Mouse (Mus musculus): ENCODE measurements around the gene Gm11011. TPM values are rescaled to one million over a fixed set of nuclear protein-coding genes. Genes with fewer than 3 reads are reported as not detected.

Gene Gm11011
- polyA plus RNA-seq, 1 experiment from 2014 or later, result not detected

DNA sequence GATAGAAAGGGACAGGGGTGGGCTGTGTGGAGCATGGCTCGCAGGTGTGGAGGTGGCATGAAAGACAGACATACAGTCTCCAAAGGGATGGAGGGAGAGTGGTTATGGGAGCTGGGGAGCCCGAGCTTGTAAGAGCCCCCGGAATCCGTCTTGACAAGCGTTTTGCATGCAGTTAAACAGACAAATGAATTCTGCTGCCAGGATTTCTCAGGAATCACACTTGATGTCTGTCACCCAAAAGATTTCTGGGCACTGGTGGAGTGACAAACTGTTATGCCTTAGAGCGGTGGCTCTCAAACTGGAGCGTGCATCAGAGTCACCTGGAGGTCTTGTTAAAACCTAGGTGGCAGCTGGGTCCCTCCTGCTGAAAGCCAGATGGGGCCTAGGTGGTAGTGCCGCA lies 10.4 kb upstream of the Gm11011 start:
- ATAC-seq, result no peak
- Histone ChIP-seq H3K4me3 (ENCODE audit: low read depth, low read length) (no peak overlapping the region), H3K9me3 (replicated peaks; ENCODE audit: control insufficient read depth, low read length, poor library complexity, severe bottlenecking) (no peaks in the 10 kb centered on the region), H3K4me2 (ENCODE audit: low read length) (no peak overlapping the region), H3K27ac (ENCODE audit: low read length) (no peak overlapping the region), H3K4me1 (ENCODE audit: control insufficient read depth, insufficient read depth, low read length) (peaks cover 4% of the 10 kb centered on the region; the same call in 1 of the 2 replicates), H3K27me3 (ENCODE audit: control insufficient read depth, insufficient read depth, low read depth, low read length) (no peaks in the 10 kb centered on the region), H3K9ac (ENCODE audit: low read depth, low read length) (no peak overlapping the region), H3K36me3 (ENCODE audit: control insufficient read depth, insufficient read depth, low read length) (no peaks in the 10 kb centered on the region)
- WGBS, result 78% methylated on average over 8 of the region's 8 CpGs

DNA sequence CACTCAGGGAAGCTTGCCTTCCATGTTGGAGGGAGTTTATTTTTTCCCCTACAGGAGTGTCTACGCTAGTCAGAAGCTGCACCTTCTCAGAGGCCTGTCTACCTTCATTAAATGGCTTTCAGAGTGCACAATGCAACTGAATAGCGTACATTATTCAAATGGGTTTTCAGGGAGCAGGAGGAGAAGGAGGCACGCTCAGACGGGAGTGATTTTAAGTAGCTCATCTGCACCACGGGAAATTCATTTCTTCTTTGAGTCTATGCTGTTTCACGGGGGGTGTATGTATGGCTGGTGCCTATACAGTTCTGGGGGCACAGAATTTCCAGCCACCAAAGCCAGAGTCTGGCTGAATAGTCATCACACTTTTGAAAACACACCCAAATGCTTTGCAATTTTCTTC lies 9.8 kb upstream of the Gm11011 start:
- 34% methylated on average over 6 of the region's 6 CpGs for WGBS
- Histone ChIP-seq H3K27me3 (ENCODE audit: control insufficient read depth, insufficient read depth, low read depth, low read length) (no peaks in the 10 kb centered on the region), H3K4me2 (ENCODE audit: low read length) (no peak overlapping the region), H3K9me3 (replicated peaks; ENCODE audit: control insufficient read depth, low read length, poor library complexity, severe bottlenecking) (no peaks in the 10 kb centered on the region), H3K9ac (ENCODE audit: low read depth, low read length) (no peak overlapping the region), H3K36me3 (ENCODE audit: control insufficient read depth, insufficient read depth, low read length) (no peaks in the 10 kb centered on the region), H3K4me1 (ENCODE audit: control insufficient read depth, insufficient read depth, low read length) (peaks cover 4% of the 10 kb centered on the region; the same call in 1 of the 2 replicates), H3K27ac (ENCODE audit: low read length) (no peak overlapping the region), H3K4me3 (ENCODE audit: low read depth, low read length) (no peak overlapping the region)
- no peak; the same call in 1 of the 2 replicates for ATAC-seq

DNA sequence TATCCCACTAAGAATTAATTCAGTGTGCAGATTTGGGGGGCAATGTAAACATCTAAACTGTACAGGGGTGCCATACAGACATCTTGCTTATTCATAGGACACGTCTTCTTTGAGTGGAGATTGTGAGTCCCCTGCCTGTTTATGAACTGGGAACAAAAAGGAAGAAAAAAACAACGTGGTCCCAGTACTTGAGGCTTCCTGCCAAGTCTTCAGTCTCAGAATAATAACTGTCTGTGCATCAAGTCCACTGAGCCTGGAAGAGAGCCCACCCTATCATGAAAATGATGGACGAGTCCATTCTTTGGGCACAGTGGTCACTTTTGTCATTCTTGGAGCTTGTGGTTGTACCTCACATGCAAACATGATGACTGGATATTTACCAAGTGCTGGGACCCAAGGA lies 6.2 kb upstream of the Gm11011 start:
- H3K9ac ChIP-seq (ENCODE audit: low read depth, low read length), result no peak overlapping the region

DNA sequence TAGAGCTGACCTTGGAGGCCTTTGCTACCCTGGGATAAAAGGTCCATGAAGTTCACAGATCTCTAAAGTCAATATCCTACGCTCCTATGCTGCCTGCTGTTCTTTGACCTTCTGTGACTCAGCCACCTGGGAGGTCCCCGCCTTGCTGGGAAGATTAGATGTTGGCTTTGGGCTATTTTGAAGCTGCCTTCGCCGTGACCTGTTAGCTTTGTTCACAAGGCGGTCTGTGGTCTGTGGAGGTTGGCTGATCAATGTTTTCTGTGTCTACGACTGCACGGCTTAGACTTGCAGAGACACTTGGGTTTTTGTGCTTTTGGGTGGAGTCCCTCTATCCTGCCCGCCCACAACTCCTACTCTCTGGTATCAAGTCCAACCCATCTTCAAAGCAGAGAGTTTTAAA lies 2.9 kb upstream of the Gm11011 start:
- peaks cover under 1% of the 10 kb centered on the region; the same call in 1 of the 2 replicates for H3K4me1 ChIP-seq (ENCODE audit: control insufficient read depth, insufficient read depth, low read length)
- H3K9ac ChIP-seq (ENCODE audit: low read depth, low read length), result no peak overlapping the region
- H3K27me3 ChIP-seq (ENCODE audit: control insufficient read depth, insufficient read depth, low read depth, low read length), result no peaks in the 10 kb centered on the region
- 73% methylated on average over 8 of the region's 8 CpGs for WGBS
- ATAC-seq, result no peak
- no peak overlapping the region for H3K27ac ChIP-seq (ENCODE audit: low read length)
- no peaks in the 10 kb centered on the region for H3K36me3 ChIP-seq (ENCODE audit: control insufficient read depth, insufficient read depth, low read length)
- H3K9me3 ChIP-seq (replicated peaks; ENCODE audit: control insufficient read depth, low read length, poor library complexity, severe bottlenecking), result no peaks in the 10 kb centered on the region
- H3K4me2 ChIP-seq (ENCODE audit: low read length), result no peak overlapping the region
- no peak overlapping the region for H3K4me3 ChIP-seq (ENCODE audit: low read depth, low read length)

More for the DNA sequence above, 6.2 kb upstream of the Gm11011 start:
- H3K36me3 ChIP-seq (ENCODE audit: control insufficient read depth, insufficient read depth, low read length), result no peaks in the 10 kb centered on the region
- H3K4me2 ChIP-seq (ENCODE audit: low read length), result no peak overlapping the region
- ATAC-seq, result no peak
- H3K27ac ChIP-seq (ENCODE audit: low read length), result no peak overlapping the region
- no peaks in the 10 kb centered on the region for H3K27me3 ChIP-seq (ENCODE audit: control insufficient read depth, insufficient read depth, low read depth, low read length)
- 52% methylated on average over 3 of the region's 3 CpGs for WGBS
- H3K4me1 ChIP-seq (ENCODE audit: control insufficient read depth, insufficient read depth, low read length), result 0 out of 2 replicates have a peak, but pooled peaks cover 2% of the 10 kb centered on the region
- H3K9me3 ChIP-seq (replicated peaks; ENCODE audit: control insufficient read depth, low read length, poor library complexity, severe bottlenecking), result no peaks in the 10 kb centered on the region
- H3K4me3 ChIP-seq (ENCODE audit: low read depth, low read length), result no peak overlapping the region

DNA sequence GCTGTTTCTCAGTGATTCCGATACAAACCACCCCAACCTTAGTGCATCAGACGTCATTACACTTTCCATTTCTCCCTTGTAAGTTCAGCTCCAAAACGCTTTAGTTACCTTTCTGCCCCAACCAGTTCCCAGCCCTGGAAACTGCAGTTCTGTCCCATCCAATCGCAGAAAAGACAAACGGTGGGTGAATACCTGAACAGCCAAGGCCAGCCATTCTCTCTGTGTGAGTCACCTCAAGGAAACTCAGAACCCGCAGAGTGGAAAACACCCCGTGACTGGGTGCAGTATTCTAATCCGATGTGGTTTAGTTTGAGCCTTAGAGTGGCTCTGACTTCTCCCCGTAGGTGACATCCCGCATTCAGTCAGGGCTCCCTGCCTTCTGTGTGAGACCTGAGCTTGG lies 2.2 kb upstream of the Gm11011 start:
- Histone ChIP-seq H3K9ac (ENCODE audit: low read depth, low read length) (no peak overlapping the region), H3K4me2 (ENCODE audit: low read length) (no peak overlapping the region), H3K36me3 (ENCODE audit: control insufficient read depth, insufficient read depth, low read length) (no peaks in the 10 kb centered on the region), H3K4me3 (ENCODE audit: low read depth, low read length) (no peak overlapping the region), H3K4me1 (ENCODE audit: control insufficient read depth, insufficient read depth, low read length) (peaks cover 4% of the 10 kb centered on the region), H3K27me3 (ENCODE audit: control insufficient read depth, insufficient read depth, low read depth, low read length) (no peaks in the 10 kb centered on the region), H3K27ac (ENCODE audit: low read length) (no peak overlapping the region), H3K9me3 (replicated peaks; ENCODE audit: control insufficient read depth, low read length, poor library complexity, severe bottlenecking) (no peaks in the 10 kb centered on the region)
- 92% methylated on average over 10 of the region's 10 CpGs for WGBS
- no peak for ATAC-seq

DNA sequence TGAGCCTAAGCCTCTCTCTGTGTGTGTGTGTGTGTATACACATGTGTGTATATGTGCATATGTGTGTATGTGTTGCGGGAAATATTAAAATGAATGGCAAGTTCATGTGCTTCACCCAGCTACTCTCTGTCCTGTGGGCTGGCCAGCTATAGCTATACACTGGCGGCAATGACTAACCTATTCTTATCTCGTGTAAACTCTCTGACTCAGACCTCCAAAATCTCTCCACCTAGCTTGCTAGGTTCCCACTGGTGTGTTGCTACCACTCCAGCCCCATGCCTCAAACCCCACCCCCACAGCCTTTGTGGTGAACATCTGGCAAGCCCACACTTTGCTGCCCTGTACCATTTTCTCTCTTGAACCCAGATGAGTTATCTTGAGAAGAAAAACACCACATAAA lies 857 bp downstream of the Gm11011 start:
- ATAC-seq, result no peak
- Histone ChIP-seq H3K27me3 (ENCODE audit: control insufficient read depth, insufficient read depth, low read depth, low read length) (no peaks in the 10 kb centered on the region), H3K4me3 (ENCODE audit: low read depth, low read length) (no peak overlapping the region), H3K4me2 (ENCODE audit: low read length) (no peak overlapping the region), H3K36me3 (ENCODE audit: control insufficient read depth, insufficient read depth, low read length) (no peaks in the 10 kb centered on the region), H3K27ac (ENCODE audit: low read length) (no peak overlapping the region), H3K9ac (ENCODE audit: low read depth, low read length) (no peak overlapping the region), H3K4me1 (ENCODE audit: control insufficient read depth, insufficient read depth, low read length) (peaks cover 6% of the 10 kb centered on the region), H3K9me3 (replicated peaks; ENCODE audit: control insufficient read depth, low read length, poor library complexity, severe bottlenecking) (no peaks in the 10 kb centered on the region)
- 91% methylated on average over 3 of the region's 3 CpGs for WGBS

DNA sequence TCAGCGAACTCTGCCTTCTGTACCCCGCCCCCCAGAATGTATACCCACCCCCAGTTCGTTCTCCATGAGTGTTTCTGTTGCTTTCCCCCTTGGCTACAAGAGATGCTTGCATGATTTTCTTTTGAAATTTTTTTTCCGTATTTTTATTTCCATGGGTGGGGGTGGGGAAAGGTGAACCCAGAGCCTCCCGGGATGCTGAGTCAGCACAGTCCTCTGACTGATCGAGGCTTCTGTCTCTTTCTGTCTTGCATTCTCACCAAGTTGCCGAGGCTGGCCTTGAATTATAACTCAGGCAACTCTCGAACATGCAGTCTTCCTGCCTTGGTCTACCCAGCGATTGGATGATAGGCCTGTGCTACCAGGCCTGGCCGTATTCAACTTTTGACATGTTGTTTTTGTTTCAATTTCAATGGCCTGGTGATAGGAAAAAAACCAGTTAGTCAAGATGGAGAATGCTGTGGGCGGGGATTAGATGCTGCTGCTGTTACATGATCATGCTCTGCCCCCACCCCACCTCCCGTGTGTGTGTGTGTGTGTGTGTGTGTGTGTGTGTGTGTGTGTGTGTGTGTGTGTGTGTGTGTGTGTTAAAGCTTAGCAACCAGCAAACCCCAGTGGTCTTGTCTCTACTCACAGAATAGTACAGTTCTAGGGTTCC lies 1.8 kb downstream of the Gm11011 start:
- Histone ChIP-seq H3K36me3 (ENCODE audit: control insufficient read depth, insufficient read depth, low read length) (no peaks in the 10 kb centered on the region), H3K27me3 (ENCODE audit: control insufficient read depth, insufficient read depth, low read depth, low read length) (no peaks in the 10 kb centered on the region), H3K27ac (ENCODE audit: low read length) (no peak overlapping the region), H3K9ac (ENCODE audit: low read depth, low read length) (no peak overlapping the region; the same call in 1 of the 2 replicates), H3K9me3 (replicated peaks; ENCODE audit: control insufficient read depth, low read length, poor library complexity, severe bottlenecking) (no peaks in the 10 kb centered on the region), H3K4me2 (ENCODE audit: low read length) (no peak overlapping the region), H3K4me1 (ENCODE audit: control insufficient read depth, insufficient read depth, low read length) (peaks cover 6% of the 10 kb centered on the region), H3K4me3 (ENCODE audit: low read depth, low read length) (no peak overlapping the region)
- no peak for ATAC-seq
- WGBS, result 78% methylated on average over 11 of the region's 12 CpGs

DNA sequence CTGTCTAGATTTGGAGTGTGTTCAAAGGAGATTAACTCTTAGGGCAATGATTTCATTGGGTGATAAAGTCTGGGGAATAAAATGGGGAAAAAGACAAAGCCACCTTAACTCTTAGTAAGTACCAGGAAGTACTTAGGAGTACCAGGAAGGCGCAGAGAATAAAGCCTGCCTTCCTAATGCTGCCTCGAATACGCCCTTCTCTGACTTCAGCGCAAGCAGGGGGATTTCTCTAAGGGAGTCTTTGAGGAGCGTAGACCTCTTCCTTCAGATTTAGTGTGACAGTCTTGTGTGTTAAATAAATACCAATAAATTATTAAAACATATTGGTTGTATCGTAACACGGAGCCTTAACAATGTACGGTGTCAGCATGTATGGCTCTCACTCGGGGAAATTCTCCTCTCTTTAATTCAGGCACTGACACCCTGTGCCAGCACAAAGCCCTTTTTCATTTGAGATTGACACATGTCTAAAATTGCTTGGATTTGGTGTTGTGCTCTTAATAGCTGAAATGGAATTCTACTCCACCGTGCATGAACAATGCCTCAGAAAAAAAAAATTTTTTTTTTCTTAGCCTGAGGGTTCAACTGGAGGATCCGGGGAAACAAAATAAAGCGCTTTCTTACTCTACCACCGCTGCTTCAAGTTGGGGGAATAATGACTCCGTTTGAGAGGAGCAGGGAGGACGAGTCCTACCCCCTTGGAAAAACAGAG lies 2.6 kb downstream of the Gm11011 start:
- Histone ChIP-seq H3K9ac (ENCODE audit: low read depth, low read length) (no peak overlapping the region; the same call in 1 of the 2 replicates), H3K27ac (ENCODE audit: low read length) (no peak overlapping the region), H3K36me3 (ENCODE audit: control insufficient read depth, insufficient read depth, low read length) (no peaks in the 10 kb centered on the region), H3K4me1 (ENCODE audit: control insufficient read depth, insufficient read depth, low read length) (peaks cover 6% of the 10 kb centered on the region), H3K9me3 (replicated peaks; ENCODE audit: control insufficient read depth, low read length, poor library complexity, severe bottlenecking) (no peaks in the 10 kb centered on the region), H3K27me3 (ENCODE audit: control insufficient read depth, insufficient read depth, low read depth, low read length) (no peaks in the 10 kb centered on the region), H3K4me2 (ENCODE audit: low read length) (no peak overlapping the region), H3K4me3 (ENCODE audit: low read depth, low read length) (no peak overlapping the region)
- 30% methylated on average over 15 of the region's 15 CpGs for WGBS
- ATAC-seq, result peak; percentile 72

DNA sequence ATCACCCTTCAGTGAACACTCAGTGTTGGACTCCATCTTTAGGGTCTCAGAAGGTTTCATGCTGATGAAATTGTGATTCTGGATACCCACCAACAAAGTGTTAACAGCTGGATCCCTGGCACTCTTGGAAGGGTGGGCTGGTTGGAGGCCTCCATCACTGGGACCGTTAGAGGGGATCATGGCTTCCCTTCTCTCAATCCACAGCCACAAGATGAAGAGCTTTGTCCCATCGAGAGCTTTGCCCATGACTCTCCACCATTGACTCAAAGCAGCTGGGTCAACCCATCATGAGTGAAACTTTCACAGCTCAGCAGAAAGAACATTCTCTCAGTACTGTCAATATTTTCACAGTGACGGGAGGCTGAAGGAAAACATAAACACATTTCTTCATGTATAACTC lies 4.1 kb downstream of the Gm11011 start:
- no peaks in the 10 kb centered on the region for H3K36me3 ChIP-seq (ENCODE audit: control insufficient read depth, insufficient read depth, low read length)
- ATAC-seq, result no peak
- WGBS, result 84% methylated on average over 3 of the region's 3 CpGs
- H3K4me2 ChIP-seq (ENCODE audit: low read length), result no peak overlapping the region
- no peaks in the 10 kb centered on the region for H3K9me3 ChIP-seq (replicated peaks; ENCODE audit: control insufficient read depth, low read length, poor library complexity, severe bottlenecking)
- no peaks in the 10 kb centered on the region for H3K27me3 ChIP-seq (ENCODE audit: control insufficient read depth, insufficient read depth, low read depth, low read length)
- H3K4me1 ChIP-seq (ENCODE audit: control insufficient read depth, insufficient read depth, low read length), result peaks cover 6% of the 10 kb centered on the region
- H3K9ac ChIP-seq (ENCODE audit: low read depth, low read length), result no peak overlapping the region
- H3K4me3 ChIP-seq (ENCODE audit: low read depth, low read length), result no peak overlapping the region
- no peak overlapping the region for H3K27ac ChIP-seq (ENCODE audit: low read length)
